Mouse (Mus musculus) MEL (cell line): ENCODE measurements at regions not wholly inside any gene's neighbourhood (a gene's known extent, or its start where the extent isn't known, plus 50 kb on each side); places are given as distances from the start of the nearest gene placed in this dataset.

Experiments
- DNase-seq: peaks from one replicate; pipeline ENCODE4 v3.0.0; 2011; ENCODE audit warnings: low read depth, low spot score
- H3K27ac ChIP-seq: 2 replicates; pipeline ENCODE4 v1.5.1; 2012; ENCODE audit warnings: low read depth, mild to moderate bottlenecking, control low read depth, low read length, moderate library complexity; ENCODE audit not compliant: control insufficient read depth
- H3K27me3 ChIP-seq, 2 experiments: fragments of 150-350 bp in 1 of 2; sonication (generic) in 1 of 2; 2 replicates each; pipeline ENCODE4 v1.6.1; 2012; ENCODE audit warnings: low read length in 2 of 2, mild to moderate bottlenecking in 2 of 2, improper control_type of control experiment in 1 of 2, moderate library complexity in 1 of 2; ENCODE audit not compliant: insufficient read depth in 2 of 2, control insufficient read depth in 1 of 2
- H3K36me3 ChIP-seq, 2 experiments: 2 replicates each; pipeline ENCODE4 v1.6.1; 2012 to 2014; ENCODE audit warnings: low read length in 2 of 2, improper control_type of control experiment in 1 of 2, inconsistent platforms in 1 of 2, mild to moderate bottlenecking in 1 of 2; ENCODE audit not compliant: insufficient read depth in 2 of 2, control insufficient read depth in 1 of 2
- H3K4me1 ChIP-seq, 2 experiments: fragments of 150-350 bp in 1 of 2; sonication (generic) in 1 of 2; 2 replicates each; pipeline ENCODE4 v1.6.1; 2012; ENCODE audit warnings: low read length in 2 of 2, improper control_type of control experiment in 1 of 2, mild to moderate bottlenecking in 1 of 2; ENCODE audit not compliant: insufficient read depth in 2 of 2, control insufficient read depth in 1 of 2
- H3K4me3 ChIP-seq, 2 experiments: fragments of 150-350 bp in 1 of 2; sonication (generic) in 1 of 2; 2 replicates each; pipeline ENCODE4 v1.5.1; 2012; ENCODE audit warnings: low read depth in 2 of 2, low read length in 2 of 2, mild to moderate bottlenecking in 2 of 2, moderate library complexity in 2 of 2, control low read depth in 1 of 2, improper control_type of control experiment in 1 of 2; ENCODE audit not compliant: control insufficient read depth in 1 of 2, insufficient read depth in 1 of 2
- H3K79me2 ChIP-seq: 2 replicates; pipeline ENCODE4 v1.6.1; 2012; ENCODE audit warnings: mild to moderate bottlenecking, low read length, moderate library complexity; ENCODE audit not compliant: control insufficient read depth, poor library complexity, insufficient read depth
- H3K9ac ChIP-seq: 2 replicates; pipeline ENCODE4 v1.6.1; 2012; ENCODE audit warnings: low read depth, mild to moderate bottlenecking, control low read depth, low read length, moderate library complexity; ENCODE audit not compliant: control insufficient read depth, poor library complexity, severe bottlenecking
- H3K9me3 ChIP-seq: fragments of 150-350 bp; sonication (generic); replicated peaks from 2 replicates; pipeline ENCODE4 v1.6.1; 2012; ENCODE audit warnings: mild to moderate bottlenecking, low read length, improper control_type of control experiment, moderate library complexity; ENCODE audit not compliant: insufficient read depth
- CHD2 ChIP-seq: IDR thresholded peaks from 2 replicates; pipeline ENCODE4 v1.6.1; 2011; ENCODE audit warnings: low read length, improper control_type of control experiment
- ELF1 ChIP-seq: IDR thresholded peaks from 2 replicates; pipeline ENCODE4 v1.6.1; 2014; ENCODE audit warnings: low read depth, mild to moderate bottlenecking, inconsistent platforms, low read length, improper control_type of control experiment, moderate library complexity
- EP300 ChIP-seq, 2 experiments: IDR thresholded peaks; 2 replicates each; pipeline ENCODE4 v1.6.1; 2011; ENCODE audit warnings: improper control_type of control experiment in 2 of 2, low read length in 2 of 2, low read depth in 1 of 2, mild to moderate bottlenecking in 1 of 2
- ETS1 ChIP-seq: IDR thresholded peaks from 2 replicates; pipeline ENCODE4 v1.6.1; 2012; ENCODE audit warnings: low read depth, mild to moderate bottlenecking, inconsistent platforms, low read length, improper control_type of control experiment, moderate library complexity
- GATA1 ChIP-seq: IDR thresholded peaks from 2 replicates; pipeline ENCODE4 v1.6.1; 2011; ENCODE audit warnings: low read depth, low read length, improper control_type of control experiment
- JUND ChIP-seq: IDR thresholded peaks from 2 replicates; pipeline ENCODE4 v1.6.1; 2011; ENCODE audit warnings: low read depth, mild to moderate bottlenecking, improper control_type of control experiment, low read length
- MAFK ChIP-seq: IDR thresholded peaks from 2 replicates; pipeline ENCODE4 v1.6.1; 2011; ENCODE audit warnings: low read depth, mild to moderate bottlenecking, low read length, improper control_type of control experiment, borderline replicate concordance
- MAX ChIP-seq: IDR thresholded peaks from 2 replicates; pipeline ENCODE4 v1.6.1; 2011; ENCODE audit warnings: low read length, improper control_type of control experiment
- MEF2A ChIP-seq: IDR thresholded peaks from 2 replicates; pipeline ENCODE4 v1.6.1; 2014; ENCODE audit warnings: low read depth, mild to moderate bottlenecking, inconsistent platforms, low read length, improper control_type of control experiment; ENCODE audit not compliant: poor library complexity, insufficient replicate concordance, severe bottlenecking; ENCODE audit errors: extremely low read depth
- MYC ChIP-seq: IDR thresholded peaks from 2 replicates; pipeline ENCODE4 v1.6.1; 2011; ENCODE audit warnings: low read depth, mild to moderate bottlenecking, low read length, improper control_type of control experiment, moderate library complexity
- NELFE ChIP-seq: IDR thresholded peaks from 2 replicates; pipeline ENCODE4 v1.6.1; 2011; ENCODE audit warnings: low read depth, low read length, improper control_type of control experiment
- POLR2A ChIP-seq, 2 experiments: IDR thresholded peaks; 2 replicates each; pipeline ENCODE4 v1.6.1; 2011 to 2012; ENCODE audit warnings: low read length in 2 of 2, mild to moderate bottlenecking in 2 of 2, control low read depth in 1 of 2, improper control_type of control experiment in 1 of 2, low read depth in 1 of 2, moderate library complexity in 1 of 2; ENCODE audit not compliant: control insufficient read depth in 1 of 2, insufficient read depth in 1 of 2, poor library complexity in 1 of 2
- POLR2AphosphoS2 ChIP-seq: IDR thresholded peaks from 2 replicates; pipeline ENCODE4 v1.6.1; 2011; ENCODE audit warnings: low read length, improper control_type of control experiment
- POLR2AphosphoS5 ChIP-seq: IDR thresholded peaks from 2 replicates; pipeline ENCODE4 v1.6.1; 2012; ENCODE audit warnings: low read depth, borderline replicate concordance, mild to moderate bottlenecking, inconsistent platforms, low read length, moderate library complexity, mixed read lengths
- RCOR1 ChIP-seq: IDR thresholded peaks from 2 replicates; pipeline ENCODE4 v1.6.1; 2012; ENCODE audit warnings: low read depth, mild to moderate bottlenecking, inconsistent platforms, low read length, improper control_type of control experiment
- TAL1 ChIP-seq: IDR thresholded peaks from 2 replicates; pipeline ENCODE4 v1.6.1; 2012; ENCODE audit warnings: mild to moderate bottlenecking, inconsistent platforms, low read length, moderate library complexity, mixed read lengths
- TCF12 ChIP-seq: IDR thresholded peaks from 2 replicates; pipeline ENCODE4 v1.6.1; 2014; ENCODE audit warnings: low read depth, mild to moderate bottlenecking, inconsistent platforms, low read length, improper control_type of control experiment, moderate library complexity
- USF1 ChIP-seq: IDR thresholded peaks from 2 replicates; pipeline ENCODE4 v1.6.1; 2014; ENCODE audit warnings: low read depth, mild to moderate bottlenecking, inconsistent platforms, low read length, improper control_type of control experiment, moderate library complexity
- USF2 ChIP-seq, 2 experiments: IDR thresholded peaks; 2 replicates each; pipeline ENCODE4 v1.6.1; 2011 to 2012; ENCODE audit warnings: improper control_type of control experiment in 2 of 2, low read length in 2 of 2, borderline replicate concordance in 1 of 2, inconsistent platforms in 1 of 2, low read depth in 1 of 2, mild to moderate bottlenecking in 1 of 2; ENCODE audit not compliant: insufficient read depth in 1 of 2
- ZKSCAN1 ChIP-seq: IDR thresholded peaks from 2 replicates; pipeline ENCODE4 v1.6.1; 2012; ENCODE audit warnings: low read depth, mild to moderate bottlenecking, inconsistent platforms, low read length, improper control_type of control experiment, moderate library complexity
- ZMIZ1 ChIP-seq: IDR thresholded peaks from 2 replicates; pipeline ENCODE4 v1.6.1; 2012; ENCODE audit warnings: low read depth, mild to moderate bottlenecking, inconsistent platforms, low read length, improper control_type of control experiment, moderate library complexity
- ZNF384 ChIP-seq: IDR thresholded peaks from 2 replicates; pipeline ENCODE4 v1.6.1; 2012; ENCODE audit warnings: low read depth, mild to moderate bottlenecking, inconsistent platforms, low read length, improper control_type of control experiment

DNA sequence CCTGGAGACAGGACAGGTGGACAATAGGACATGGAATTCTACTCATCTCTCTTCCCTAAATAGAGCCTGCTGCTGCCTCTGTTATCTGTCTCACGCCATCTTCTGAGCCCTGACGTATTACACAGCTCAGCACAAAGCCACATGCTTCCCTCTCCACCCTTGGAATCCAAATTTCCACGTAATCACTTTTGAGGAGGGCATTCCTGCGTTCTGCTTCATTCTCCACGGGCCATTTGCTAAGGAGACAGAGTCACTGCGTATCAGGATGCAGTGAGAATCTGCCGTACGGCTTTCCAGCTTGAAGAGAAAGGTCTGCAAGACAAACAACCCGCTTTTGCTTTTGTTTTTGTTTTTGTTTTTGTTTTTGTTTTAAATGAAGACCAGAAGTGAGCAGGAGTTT lies 53.5 kb upstream of the Arid1b start (continued):
- no peak for TF ChIP-seq POLR2AphosphoS5

DNA sequence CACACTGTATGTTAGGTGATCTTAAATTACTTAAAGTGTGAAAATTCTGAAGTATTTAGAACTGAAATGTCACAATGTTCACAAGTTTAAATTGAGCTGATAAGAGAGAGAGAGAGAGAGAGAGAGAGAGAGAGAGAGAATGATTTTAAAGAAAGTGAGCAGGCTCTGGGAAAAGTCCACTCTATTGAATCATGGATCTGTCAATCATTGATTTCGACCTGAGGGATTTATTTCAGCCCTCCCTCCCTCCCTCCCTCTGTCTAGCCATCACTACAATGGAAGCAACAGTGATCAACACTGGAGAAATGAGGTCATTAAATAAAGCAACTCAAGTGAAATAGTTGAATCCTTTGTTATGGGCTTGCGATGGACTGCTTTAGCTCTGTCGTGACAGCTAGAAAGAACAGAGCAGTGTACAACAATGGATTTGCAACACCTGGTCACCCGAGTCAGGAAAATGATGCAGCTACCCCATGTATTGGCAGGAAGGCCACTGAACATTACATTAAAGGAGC lies 52.8 kb upstream of the Arid1b start:
- TF ChIP-seq MYC, result no peak
- TF ChIP-seq USF2 (IDR thresholded peaks at IDR 0.05; ENCODE audit: borderline replicate concordance in 1 of 2, insufficient read depth in 1 of 2, low read depth in 1 of 2, low read length in 2 of 2), result no peak
- TF ChIP-seq MAX, result no peak
- TF ChIP-seq ELF1, result no peak
- no peak for TF ChIP-seq ETS1
- no peak for TF ChIP-seq ZMIZ1
- no peak for TF ChIP-seq NELFE
- TF ChIP-seq POLR2AphosphoS2, result no peak
- no peak for TF ChIP-seq POLR2A (IDR thresholded peaks at IDR 0.05; ENCODE audit: control insufficient read depth in 1 of 2, insufficient read depth in 1 of 2, low read depth in 1 of 2, low read length in 2 of 2, poor library complexity in 1 of 2)
- no peak for TF ChIP-seq CHD2
- TF ChIP-seq MAFK, result no peak
- no peak for TF ChIP-seq POLR2AphosphoS5
- TF ChIP-seq JUND, result no peak
- TF ChIP-seq EP300 (IDR thresholded peaks at IDR 0.05; ENCODE audit: low read depth in 1 of 2, low read length in 2 of 2), result no peak
- no peak for TF ChIP-seq RCOR1
- TF ChIP-seq TAL1, result no peak
- TF ChIP-seq ZNF384, result no peak
- TF ChIP-seq GATA1, result no peak
- TF ChIP-seq ZKSCAN1, result no peak
- TF ChIP-seq MEF2A, result no peak
- no peaks in the 10 kb centered on the region for H3K4me1 ChIP-seq
- DNase-seq, result no peak
- no peak overlapping the region for H3K27ac ChIP-seq
- H3K79me2 ChIP-seq, result no peaks in the 10 kb centered on the region
- no peak overlapping the region for H3K4me3 ChIP-seq
- H3K9me3 ChIP-seq, result no peaks in the 10 kb centered on the region
- H3K9ac ChIP-seq, result no peak overlapping the region
- peaks cover 2 to 8% of the 10 kb centered on the region in 2 experiments; a peak in 3 of 4 replicates for H3K27me3 ChIP-seq
- no peaks in the 10 kb centered on the region for H3K36me3 ChIP-seq

DNA sequence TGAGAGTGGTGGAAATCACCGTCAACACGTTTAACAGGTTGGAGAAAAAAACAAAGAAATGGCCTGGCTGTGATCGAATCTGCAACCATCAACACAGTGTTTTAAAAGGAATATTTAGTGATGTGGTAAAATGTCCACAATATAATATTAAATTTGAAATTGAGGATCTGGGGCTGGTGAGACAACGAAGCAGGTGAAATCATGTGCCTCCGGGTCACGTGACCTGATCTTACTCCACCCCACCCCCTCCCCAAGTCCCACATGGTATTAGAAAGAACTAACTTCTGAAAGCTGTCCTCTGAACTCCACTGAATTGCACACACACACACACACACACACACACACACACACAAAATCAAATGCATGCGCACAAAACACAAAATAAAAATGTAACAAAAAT lies 51.3 kb upstream of the Arid1b start:
- no peak overlapping the region for H3K4me3 ChIP-seq
- no peak overlapping the region for H3K27ac ChIP-seq
- no peak for TF ChIP-seq TCF12
- peak; percentile 39; the same call in 1 of the 2 replicates for TF ChIP-seq USF1
- H3K79me2 ChIP-seq, result no peaks in the 10 kb centered on the region
- H3K9me3 ChIP-seq, result no peaks in the 10 kb centered on the region
- H3K36me3 ChIP-seq, result no peaks in the 10 kb centered on the region
- no peak for DNase-seq
- no peak overlapping the region for H3K9ac ChIP-seq
- H3K27me3 ChIP-seq, result peaks cover 4 to 11% of the 10 kb centered on the region in 2 experiments
- H3K4me1 ChIP-seq, result no peaks in the 10 kb centered on the region
